Mouse (Mus musculus): ENCODE results near the gene Tax1bp3.

GRCm38 (mm10) chr11:73160811-73161200 lies 16.1 kb upstream of the Tax1bp3 start:
- TF ChIP-seq GATA1 (IDR thresholded peaks at IDR 0.05; ENCODE audit: borderline replicate concordance, low read length) (no peak), FLI1 (IDR thresholded peaks at IDR 0.05; ENCODE audit: low read length) (no peak)

All from megakaryocyte, embryonic 14.5 days (primary cell).